Comparison of ENCODE assay signal across 17 mouse cellular contexts in the genomic region with DNA sequence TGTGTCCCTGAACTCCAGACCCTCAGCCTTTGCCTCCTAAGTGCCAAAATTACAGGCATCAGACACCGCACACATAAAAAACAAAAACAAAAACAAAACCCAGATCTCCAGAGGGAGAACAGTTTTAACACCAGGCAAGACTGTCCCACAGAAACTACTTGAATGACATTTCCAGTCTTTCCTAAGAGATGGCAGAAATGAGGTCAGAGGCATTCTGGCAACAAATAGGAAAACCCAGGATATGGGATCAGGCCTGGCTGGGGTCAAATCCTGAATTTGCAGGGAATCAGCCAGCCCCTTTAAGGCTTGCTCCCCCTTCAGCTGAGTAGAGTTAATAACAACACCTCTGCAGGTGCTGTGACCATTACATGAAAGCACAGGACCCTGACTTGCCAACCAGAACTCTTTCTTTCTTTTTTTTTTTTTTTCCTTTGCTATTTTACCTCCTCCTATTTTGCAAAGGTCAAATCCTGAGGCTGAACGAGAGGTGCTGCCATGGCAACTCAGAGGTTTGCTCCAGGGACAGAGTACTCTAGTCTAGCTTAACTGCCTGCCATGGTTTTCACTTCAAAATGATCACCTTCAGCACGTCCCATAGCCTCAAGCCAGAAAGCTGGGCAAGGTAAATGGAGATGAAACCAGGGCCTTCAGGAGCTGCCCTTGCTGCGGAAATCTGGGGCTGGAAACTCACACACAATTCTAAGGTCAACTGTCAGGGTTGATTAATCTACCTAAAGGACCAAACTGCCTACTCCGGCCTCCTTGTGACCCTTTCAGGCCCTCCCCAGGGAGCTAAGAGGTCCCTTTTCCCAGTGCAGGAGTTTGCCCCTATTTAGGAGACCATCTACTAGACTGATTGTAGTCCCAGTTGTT. TPM values are rescaled to one million over a fixed set of nuclear protein-coding genes. Genes with fewer than 3 reads are reported as not detected.
DNase-seq lines count a peak whose midpoint lies in the region; ATAC-seq lines count a peak whose summit lies in the region.
"Had no signal": no experiment of that assay in that cellular context is flagged by ENCODE, and none has a peak within 500 bp of the region (broad histone marks: within the 10 kb centered on the region; RNA-seq: fewer than 3 reads in every experiment).

No protein-coding gene starts in this region.

- H3K4me2 ChIP-seq in heart, embryonic 14.5 days (ENCODE audit: low read length) = peak overlapping the region; percentile 98; the same call in 1 of the 2 replicates
- H3K4me2 ChIP-seq in lung, embryonic 15.5 days = 0 out of 2 replicates have a peak overlapping the region, but pooled peaks have one; percentile 93
- H3K4me2 ChIP-seq in liver, embryonic 13.5 days = peak overlapping the region; percentile 98

- H3K27me3 ChIP-seq in heart, embryonic 14.5 days (ENCODE audit: control insufficient read depth, insufficient read depth, low read length) = peaks cover 8% of the 10 kb centered on the region
- peaks cover 23% of the 10 kb centered on the region for H3K27me3 ChIP-seq in lung, embryonic 15.5 days
- H3K27me3 ChIP-seq in embryonic facial prominence, embryonic 10.5 days (replicated peaks; ENCODE audit: low read depth, poor library complexity, severe bottlenecking) = peaks cover 42% of the 10 kb centered on the region
- peaks cover 55% of the 10 kb centered on the region for H3K27me3 ChIP-seq in liver, embryonic 13.5 days

- H3K9me3 ChIP-seq in heart, embryonic 14.5 days (ENCODE audit: control insufficient read depth, low read length) = no peaks in the 10 kb centered on the region
- H3K9me3 ChIP-seq in lung, embryonic 15.5 days = no peaks in the 10 kb centered on the region
- H3K9me3 ChIP-seq in embryonic facial prominence, embryonic 10.5 days = no peaks in the 10 kb centered on the region
- H3K9me3 ChIP-seq in liver, embryonic 13.5 days (replicated peaks) = no peaks in the 10 kb centered on the region
- H3K9me3 ChIP-seq: embryonic facial prominence, embryonic 15.5 days; limb, embryonic 15.5 days had no signal

- no peak for ATAC-seq in heart, embryonic 14.5 days (ENCODE audit: insufficient number of reproducible peaks, insufficient read depth, low FRiP score, low read depth)
- no peak for ATAC-seq in lung, embryonic 15.5 days (ENCODE audit: borderline replicate concordance, extremely low read depth, low FRiP score, low TSS enrichment)
- no peak for ATAC-seq in liver, embryonic 13.5 days (ENCODE audit: low read depth)
- ATAC-seq: forebrain, embryonic 14.5 days had no signal

- no peak overlapping the region for H3K4me3 ChIP-seq in heart, embryonic 14.5 days (ENCODE audit: control insufficient read depth in 1 of 2, insufficient read depth in 1 of 2, low read depth in 1 of 2, low read length in 2 of 2)
- H3K4me3 ChIP-seq in lung, embryonic 15.5 days = no peak overlapping the region
- 0 out of 2 replicates have a peak overlapping the region, but pooled peaks have one; percentile 69 for H3K4me3 ChIP-seq in embryonic facial prominence, embryonic 10.5 days
- H3K4me3 ChIP-seq in liver, embryonic 13.5 days (replicated peaks) = peak overlapping the region; percentile 77; the same call in 1 of the 2 replicates

- no peak for DNase-seq in heart, adult 9 months (ENCODE audit: low spot score in 2 of 2)
- DNase-seq in lung, postnatal 36 days = no peak
- DNase-seq in embryonic facial prominence, embryonic 10.5 days (ENCODE audit: low spot score) = no peak
- DNase-seq in liver, embryonic 13.5 days = no peak
- no peak for DNase-seq in lung, postnatal 10 days
- DNase-seq: thymus, adult 18-20 months had no signal

- 89% methylated on average over 5 of the region's 5 CpGs for WGBS in heart, embryonic 14.5 days
- WGBS in lung, embryonic 15.5 days = 63% methylated on average over 5 of the region's 5 CpGs
- WGBS in embryonic facial prominence, embryonic 10.5 days = 48% methylated on average over 5 of the region's 5 CpGs
- WGBS in liver, embryonic 13.5 days (ENCODE audit: insufficient replicate concordance) = 65% methylated on average over 5 of the region's 5 CpGs

- peaks cover 21 to 27% of the 10 kb centered on the region in 2 experiments for H3K4me1 ChIP-seq in heart, embryonic 14.5 days (ENCODE audit: control insufficient read depth in 2 of 2, insufficient read depth in 2 of 2, low read length in 2 of 2)
- peaks cover 45% of the 10 kb centered on the region for H3K4me1 ChIP-seq in lung, embryonic 15.5 days
- H3K4me1 ChIP-seq in embryonic facial prominence, embryonic 10.5 days = peaks cover 79% of the 10 kb centered on the region
- H3K4me1 ChIP-seq in liver, embryonic 13.5 days (replicated peaks) = peaks cover 62% of the 10 kb centered on the region

- H3K36me3 ChIP-seq in heart, embryonic 14.5 days (ENCODE audit: control insufficient read depth, insufficient read depth, low read length) = no peaks in the 10 kb centered on the region
- H3K36me3 ChIP-seq in lung, embryonic 15.5 days = no peaks in the 10 kb centered on the region
- H3K36me3 ChIP-seq in embryonic facial prominence, embryonic 10.5 days (replicated peaks) = no peaks in the 10 kb centered on the region
- no peaks in the 10 kb centered on the region for H3K36me3 ChIP-seq in liver, embryonic 13.5 days
- H3K36me3 ChIP-seq: embryonic facial prominence, embryonic 15.5 days; limb, embryonic 15.5 days had no signal

- H3K9ac ChIP-seq in heart, embryonic 14.5 days (ENCODE audit: low read length) = no peak overlapping the region
- H3K9ac ChIP-seq in lung, embryonic 15.5 days = no peak overlapping the region
- H3K9ac ChIP-seq in liver, embryonic 13.5 days = no peak overlapping the region
- H3K9ac ChIP-seq: embryonic facial prominence, embryonic 15.5 days; limb, embryonic 15.5 days had no signal

- no peak overlapping the region for H3K27ac ChIP-seq in heart, embryonic 14.5 days (replicated peaks in 1 of 2; ENCODE audit: control insufficient read depth in 1 of 2, insufficient read depth in 1 of 2, low read depth in 2 of 2, low read length in 2 of 2)
- no peak overlapping the region for H3K27ac ChIP-seq in lung, embryonic 15.5 days
- H3K27ac ChIP-seq in embryonic facial prominence, embryonic 10.5 days (replicated peaks) = no peak overlapping the region
- no peak overlapping the region for H3K27ac ChIP-seq in liver, embryonic 13.5 days
- H3K27ac ChIP-seq: embryonic facial prominence, embryonic 15.5 days; limb, embryonic 15.5 days; macrophage had no signal

RNA-seq across cellular contexts. Expression of gene Trp53i13, which starts 1.0 kb away (rescaled TPM):
- polyA plus RNA-seq in heart, embryonic 14.5 days (2014; fragmentation: Nextera tagmentation; extraction: Ambion mirVana) = 28.7 and 30.0 TPM in 2 replicates
- 42.7 and 43.1 TPM in 2 replicates for polyA plus RNA-seq in lung, embryonic 15.5 days (2015; fragmentation: Nextera tagmentation; extraction: Ambion mirVana)
- polyA plus RNA-seq in embryonic facial prominence, embryonic 10.5 days (2016; fragmentation: Nextera tagmentation; extraction: Ambion mirVana) = 33.1 and 35.0 TPM in 2 replicates
- 5.1 and 5.5 TPM in 2 replicates for polyA plus RNA-seq in liver, embryonic 13.5 days (2015; fragmentation: Nextera tagmentation; extraction: Ambion mirVana)

RNA-seq across cellular contexts. Expression of gene Abhd15, which starts 1.9 kb away (rescaled TPM):
- polyA plus RNA-seq in heart, embryonic 14.5 days (2014; fragmentation: Nextera tagmentation; extraction: Ambion mirVana) = 1.6 and 1.8 TPM in 2 replicates
- polyA plus RNA-seq in lung, embryonic 15.5 days (2015; fragmentation: Nextera tagmentation; extraction: Ambion mirVana) = 3.8 and 4.0 TPM in 2 replicates
- 5.8 and 6.8 TPM in 2 replicates for polyA plus RNA-seq in embryonic facial prominence, embryonic 10.5 days (2016; fragmentation: Nextera tagmentation; extraction: Ambion mirVana)
- 3.4 and 3.8 TPM in 2 replicates for polyA plus RNA-seq in liver, embryonic 13.5 days (2015; fragmentation: Nextera tagmentation; extraction: Ambion mirVana)

RNA-seq across cellular contexts. Expression of gene Gm10392, which starts 2.2 kb away (rescaled TPM):
- not detected in 2 replicates for polyA plus RNA-seq in heart, embryonic 14.5 days (2014; fragmentation: Nextera tagmentation; extraction: Ambion mirVana)
- 0.10 and 0.11 TPM in 2 replicates for polyA plus RNA-seq in lung, embryonic 15.5 days (2015; fragmentation: Nextera tagmentation; extraction: Ambion mirVana)
- 0.11 TPM in 2 replicates for polyA plus RNA-seq in embryonic facial prominence, embryonic 10.5 days (2016; fragmentation: Nextera tagmentation; extraction: Ambion mirVana)
- 0.10 TPM in 1 of 2 replicates, not detected in the other for polyA plus RNA-seq in liver, embryonic 13.5 days (2015; fragmentation: Nextera tagmentation; extraction: Ambion mirVana)
- polyA plus RNA-seq: forebrain, embryonic 14.5 days; gonadal fat pad, adult 2 months; hindbrain, embryonic 11.5 days; intestine, embryonic 14.5 days; limb, embryonic 15.5 days; macrophage; midbrain, postnatal 0 days; neural tube, embryonic 11.5 days had no signal

RNA-seq across cellular contexts. Expression of gene Git1, which starts 23.4 kb away (rescaled TPM):
- polyA plus RNA-seq in heart, embryonic 14.5 days (2014; fragmentation: Nextera tagmentation; extraction: Ambion mirVana) = 13.6 and 15.2 TPM in 2 replicates
- polyA plus RNA-seq in lung, embryonic 15.5 days (2015; fragmentation: Nextera tagmentation; extraction: Ambion mirVana) = 9.5 and 9.8 TPM in 2 replicates
- polyA plus RNA-seq in embryonic facial prominence, embryonic 10.5 days (2016; fragmentation: Nextera tagmentation; extraction: Ambion mirVana) = 13.0 and 13.2 TPM in 2 replicates
- polyA plus RNA-seq in liver, embryonic 13.5 days (2015; fragmentation: Nextera tagmentation; extraction: Ambion mirVana) = 1.8 and 1.9 TPM in 2 replicates

RNA-seq across cellular contexts. Expression of gene Ankrd13b, which starts 27.3 kb away (rescaled TPM):
- polyA plus RNA-seq in heart, embryonic 14.5 days (2014; fragmentation: Nextera tagmentation; extraction: Ambion mirVana) = 5.1 and 5.2 TPM in 2 replicates
- polyA plus RNA-seq in lung, embryonic 15.5 days (2015; fragmentation: Nextera tagmentation; extraction: Ambion mirVana) = 6.5 and 7.1 TPM in 2 replicates
- polyA plus RNA-seq in embryonic facial prominence, embryonic 10.5 days (2016; fragmentation: Nextera tagmentation; extraction: Ambion mirVana) = 11.8 and 13.1 TPM in 2 replicates
- polyA plus RNA-seq in liver, embryonic 13.5 days (2015; fragmentation: Nextera tagmentation; extraction: Ambion mirVana) = 0.81 and 1.0 TPM in 2 replicates

Comparison
In these comparisons a context has a peak if more than half of its experiments do, and no peak if none do; other contexts are left out.
1. H3K4me3 ChIP-seq: peak in embryonic facial prominence, embryonic 10.5 days (single experiment) and liver, embryonic 13.5 days (single experiment); none in heart, embryonic 14.5 days (0 of 2) and lung, embryonic 15.5 days (single experiment).
2. Peak in every context shown above with its lines, with median percentiles within 50 percentile points of each other: H3K4me2 ChIP-seq.